In the genomic region with DNA sequence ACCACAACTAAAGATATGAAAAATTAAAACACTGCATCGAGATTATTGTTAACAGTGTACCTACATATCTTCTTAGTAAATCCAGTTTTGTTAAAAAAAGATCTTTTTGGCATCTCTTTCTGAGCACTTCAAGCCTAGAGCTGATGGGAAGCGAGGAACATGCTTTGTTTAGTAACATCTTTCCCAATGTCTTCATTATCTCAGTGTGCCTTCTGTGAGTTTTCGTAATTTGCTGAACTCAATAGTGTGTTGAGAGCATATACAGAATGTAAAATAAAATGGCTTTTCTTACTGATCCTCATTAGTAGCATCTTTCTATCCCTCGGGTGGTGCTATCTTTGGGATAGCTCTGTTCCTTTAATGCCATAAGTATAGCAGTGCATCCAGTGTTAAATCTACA, we compare ENCODE assay signal across 28 mouse cellular contexts. TPM values are rescaled to one million over a fixed set of nuclear protein-coding genes. Genes with fewer than 3 reads are reported as not detected.
A peak's percentile ranks its signal among the peaks of the same experiment; 100 is the strongest.
DNase-seq lines count a peak whose midpoint lies in the region; ATAC-seq and TF ChIP-seq lines count a peak whose summit lies in the region.
"Had no signal": no experiment of that assay in that cellular context is flagged by ENCODE, and none has a peak within 500 bp of the region (broad histone marks: within the 10 kb centered on the region; RNA-seq: fewer than 3 reads in every experiment).

No protein-coding gene starts in this region.

- no peak overlapping the region for H3K4me2 ChIP-seq in forebrain, embryonic 14.5 days (ENCODE audit: low read length)
- no peak overlapping the region for H3K4me2 ChIP-seq in forebrain, embryonic 16.5 days (ENCODE audit: low read length)
- H3K4me2 ChIP-seq: embryonic facial prominence, embryonic 13.5 days; embryonic facial prominence, embryonic 15.5 days; forebrain, embryonic 12.5 days; forebrain, embryonic 15.5 days had no signal

- H3K9me3 ChIP-seq in forebrain, embryonic 14.5 days (replicated peaks; ENCODE audit: control insufficient read depth, low read length) = no peaks in the 10 kb centered on the region
- no peaks in the 10 kb centered on the region for H3K9me3 ChIP-seq in forebrain, embryonic 16.5 days (ENCODE audit: control insufficient read depth, low read length)
- H3K9me3 ChIP-seq: embryonic facial prominence, embryonic 13.5 days; embryonic facial prominence, embryonic 15.5 days; forebrain, embryonic 10.5 days; forebrain, embryonic 12.5 days; forebrain, embryonic 15.5 days; G1E had no signal

- ATAC-seq in forebrain, embryonic 14.5 days = no peak
- no peak for ATAC-seq in forebrain, embryonic 16.5 days
- ATAC-seq: activated CD4-positive, CD25-positive, alpha-beta regulatory T cell, adult 4 months; CD4-positive, CD25-positive, alpha-beta regulatory T cell, adult 4 months; forebrain, embryonic 15.5 days; Patski had no signal

- H3K4me3 ChIP-seq in forebrain, embryonic 14.5 days (ENCODE audit: low read depth, low read length) = no peak overlapping the region
- H3K4me3 ChIP-seq in forebrain, embryonic 16.5 days (replicated peaks; ENCODE audit: low read length) = no peak overlapping the region
- no peak overlapping the region for H3K4me3 ChIP-seq in left cerebral cortex, adult 2 months
- H3K4me3 ChIP-seq: embryonic facial prominence, embryonic 13.5 days; embryonic facial prominence, embryonic 15.5 days; erythroblast, embryonic 14.5 days; forebrain, embryonic 10.5 days; forebrain, embryonic 12.5 days; forebrain, embryonic 15.5 days had no signal

- intact Hi-C loops in left cerebral cortex, adult 2 months (cut with DNase I) = no loop called here
- intact Hi-C loops in left cerebral cortex, postnatal 10 days (cut with DNase I) = no loop called here

- no peak overlapping the region for H3K27ac ChIP-seq in forebrain, embryonic 14.5 days (ENCODE audit: low read depth, low read length)
- no peak overlapping the region for H3K27ac ChIP-seq in forebrain, embryonic 16.5 days (ENCODE audit: low read length)
- H3K27ac ChIP-seq in left cerebral cortex, adult 2 months = peak overlapping the region; percentile 40; the same call in 1 of the 2 replicates
- H3K27ac ChIP-seq: embryonic facial prominence, embryonic 13.5 days; embryonic facial prominence, embryonic 15.5 days; forebrain, embryonic 10.5 days; forebrain, embryonic 12.5 days; forebrain, embryonic 15.5 days had no signal

- no peaks in the 10 kb centered on the region for H3K4me1 ChIP-seq in forebrain, embryonic 14.5 days (ENCODE audit: control insufficient read depth, insufficient read depth, low read length)
- H3K4me1 ChIP-seq in forebrain, embryonic 16.5 days (replicated peaks; ENCODE audit: control insufficient read depth, insufficient read depth, low read length) = no peaks in the 10 kb centered on the region
- H3K4me1 ChIP-seq: embryonic facial prominence, embryonic 13.5 days; embryonic facial prominence, embryonic 15.5 days; forebrain, embryonic 12.5 days; forebrain, embryonic 15.5 days had no signal

- WGBS in forebrain, embryonic 14.5 days = 59% methylated on average over 4 of the region's 4 CpGs
- WGBS in forebrain, embryonic 16.5 days = 53% methylated on average over 4 of the region's 4 CpGs

- TF ChIP-seq CTCF in left cerebral cortex, adult 2 months (IDR thresholded peaks at IDR 0.05) = no peak

- H3K9ac ChIP-seq in forebrain, embryonic 14.5 days (ENCODE audit: low read length) = no peak overlapping the region
- H3K9ac ChIP-seq in forebrain, embryonic 16.5 days (replicated peaks; ENCODE audit: low read depth, low read length) = no peak overlapping the region
- H3K9ac ChIP-seq: embryonic facial prominence, embryonic 13.5 days; embryonic facial prominence, embryonic 15.5 days; forebrain, embryonic 12.5 days; forebrain, embryonic 15.5 days had no signal

- peaks cover 8% of the 10 kb centered on the region for H3K36me3 ChIP-seq in forebrain, embryonic 14.5 days (ENCODE audit: control insufficient read depth, insufficient read depth, low read length)
- peaks cover 7% of the 10 kb centered on the region; the same call in 1 of the 2 replicates for H3K36me3 ChIP-seq in forebrain, embryonic 16.5 days (ENCODE audit: control insufficient read depth, insufficient read depth)
- H3K36me3 ChIP-seq: embryonic facial prominence, embryonic 15.5 days; G1E had no signal

- no peaks in the 10 kb centered on the region for H3K27me3 ChIP-seq in forebrain, embryonic 14.5 days (replicated peaks; ENCODE audit: control insufficient read depth, insufficient read depth, low read length)
- H3K27me3 ChIP-seq in forebrain, embryonic 16.5 days (replicated peaks; ENCODE audit: control insufficient read depth, insufficient read depth, low read length) = no peaks in the 10 kb centered on the region
- H3K27me3 ChIP-seq: CH12.LX; embryonic facial prominence, embryonic 13.5 days; embryonic facial prominence, embryonic 15.5 days; forebrain, embryonic 12.5 days; forebrain, embryonic 15.5 days had no signal

- DNase-seq in forebrain, embryonic 14.5 days (ENCODE audit: low spot score) = peak; percentile 16
- DNase-seq in left cerebral cortex, adult 2 months (ENCODE audit: extremely low spot score in 1 of 2, low spot score in 2 of 2) = no peak
- no peak for DNase-seq in left cerebral cortex, postnatal 10 days (ENCODE audit: extremely low spot score in 1 of 2, low spot score in 2 of 2)
- peak; percentile 45 for DNase-seq in brain, adult 2 months (ENCODE audit: low read depth, low spot score)
- DNase-seq in heart, postnatal 4 days = no peak
- DNase-seq: adrenal gland, adult 8-10 months; adrenal gland, postnatal 14 days; adrenal gland, postnatal 36 days; B cell, adult 2 months; cerebellum, adult 11-12 months; cerebellum, adult 2 months; cerebellum, adult 9-10 months; cerebellum, postnatal 14 days; cerebellum, postnatal 36 days; embryo, embryonic 11 days had no signal

RNA-seq across cellular contexts. Expression of gene Pcdh10, which starts 18.9 kb away (rescaled TPM):
- 12.7 and 16.1 TPM in 2 replicates for polyA plus RNA-seq in forebrain, embryonic 14.5 days (2014; fragmentation: Nextera tagmentation; extraction: Ambion mirVana)
- polyA plus RNA-seq in forebrain, embryonic 16.5 days (2015; fragmentation: Nextera tagmentation; extraction: Ambion mirVana) = 12.0 and 15.8 TPM in 2 replicates
- total RNA-seq in left cerebral cortex, adult 2 months (2021) = 100 to 1,000 TPM; 201 to 203 TPM
- total RNA-seq in left cerebral cortex, postnatal 10 days (2021) = 100 to 1,000 TPM; 190 to 207 TPM
- under 1 TPM; 0.07 to 0.24 TPM for total RNA-seq in heart, postnatal 4 days (2021)
- total RNA-seq: CH12.LX; common myeloid progenitor, adult 5-6 weeks had no signal
- polyA plus RNA-seq: CD4-positive, CD25-positive, alpha-beta regulatory T cell, adult 4 months; G1E had no signal

Comparison
In these comparisons a context has a peak if more than half of its experiments do, and no peak if none do; other contexts are left out.
1. DNase-seq: peak in forebrain, embryonic 14.5 days (single experiment) and brain, adult 2 months (single experiment); none in left cerebral cortex, adult 2 months (0 of 2), left cerebral cortex, postnatal 10 days (0 of 2) and heart, postnatal 4 days (single experiment).
2. RNA of gene Pcdh10, which starts 18.9 kb away (total RNA-seq): 190 to 207 TPM in left cerebral cortex, postnatal 10 days and 201 to 203 TPM in left cerebral cortex, adult 2 months; 0.07 to 0.24 TPM in heart, postnatal 4 days; every median in the first group is over 100 times any median in the second.